ENCODE assay signal across 8 mouse cellular contexts in the genomic region with DNA sequence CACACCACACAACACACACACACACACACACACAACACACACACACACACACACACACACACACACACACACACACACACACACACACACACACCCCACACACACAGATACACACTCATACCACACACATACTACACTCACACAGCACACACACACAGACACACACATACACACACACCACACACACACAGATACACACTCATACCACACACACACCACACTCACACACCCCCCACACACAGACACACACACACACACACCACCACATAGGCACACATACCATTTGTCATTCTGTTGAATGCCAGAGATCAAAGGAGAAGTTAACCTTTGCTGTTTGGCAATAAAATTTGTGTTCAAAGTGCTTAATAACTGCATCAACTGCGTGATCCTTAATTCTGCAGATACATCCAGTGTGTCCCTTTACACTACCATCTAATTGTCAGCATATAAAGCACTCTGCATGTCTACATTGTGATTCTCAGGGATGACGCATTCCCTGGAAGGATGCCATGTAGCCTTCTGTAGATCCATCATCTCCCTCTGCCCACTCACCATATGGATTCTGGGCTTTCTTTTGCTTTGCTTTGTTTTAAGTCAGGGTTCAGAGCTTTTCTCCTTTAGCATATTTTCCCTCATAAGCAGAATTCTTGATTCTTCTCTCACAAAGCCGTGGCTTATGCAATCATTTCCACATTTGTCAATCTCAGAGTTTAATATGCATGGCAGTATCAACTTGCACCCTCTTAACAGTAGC.
DNase-seq lines count a peak whose midpoint lies in the region; ATAC-seq and TF ChIP-seq lines count a peak whose summit lies in the region.

No protein-coding gene starts in this region.

- ATAC-seq in midbrain, embryonic 13.5 days: 0 out of 2 replicates have a peak, but pooled peaks have one; percentile 66
- no peak for ATAC-seq in midbrain, embryonic 16.5 days
- no peak for ATAC-seq in stomach, postnatal 0 days (ENCODE audit: low FRiP score, low TSS enrichment)

- no peak for TF ChIP-seq CTCF in gastrocnemius, adult 2 months (IDR thresholded peaks at IDR 0.05)
- TF ChIP-seq CTCF in stomach, postnatal 0 days (IDR thresholded peaks at IDR 0.05; ENCODE audit: low read depth): no peak

- intact Hi-C loops in gastrocnemius, adult 2 months (cut with DNase I): no loop called here

- peak overlapping the region; percentile 33 for H3K4me3 ChIP-seq in gastrocnemius, adult 2 months
- H3K4me3 ChIP-seq in midbrain, embryonic 13.5 days (replicated peaks): no peak overlapping the region
- no peak overlapping the region for H3K4me3 ChIP-seq in midbrain, embryonic 16.5 days (ENCODE audit: low read depth, low read length)
- no peak overlapping the region for H3K4me3 ChIP-seq in stomach, postnatal 0 days (ENCODE audit: low read depth, low read length)

- no peaks in the 10 kb centered on the region for H3K9me3 ChIP-seq in midbrain, embryonic 13.5 days
- no peaks in the 10 kb centered on the region for H3K9me3 ChIP-seq in midbrain, embryonic 16.5 days (replicated peaks; ENCODE audit: control insufficient read depth, low read length, poor library complexity, severe bottlenecking)
- H3K9me3 ChIP-seq in stomach, postnatal 0 days (ENCODE audit: control insufficient read depth, low read length): no peaks in the 10 kb centered on the region

- no peak overlapping the region for H3K27ac ChIP-seq in gastrocnemius, adult 2 months
- no peak overlapping the region for H3K27ac ChIP-seq in midbrain, embryonic 13.5 days
- H3K27ac ChIP-seq in midbrain, embryonic 16.5 days (ENCODE audit: low read length): no peak overlapping the region
- no peak overlapping the region for H3K27ac ChIP-seq in stomach, postnatal 0 days (replicated peaks)

- no peak overlapping the region for H3K9ac ChIP-seq in midbrain, embryonic 13.5 days (replicated peaks)
- no peak overlapping the region for H3K9ac ChIP-seq in midbrain, embryonic 16.5 days (ENCODE audit: low read depth, low read length)
- no peak overlapping the region for H3K9ac ChIP-seq in stomach, postnatal 0 days (ENCODE audit: low read length)

- H3K4me2 ChIP-seq in midbrain, embryonic 13.5 days (replicated peaks): no peak overlapping the region
- no peak overlapping the region for H3K4me2 ChIP-seq in midbrain, embryonic 16.5 days (ENCODE audit: low read length)
- peak overlapping the region; percentile 43 for H3K4me2 ChIP-seq in stomach, postnatal 0 days (replicated peaks; ENCODE audit: low read depth)

- DNase-seq in gastrocnemius, adult 2 months: no peak
- no peak for DNase-seq in gastrocnemius, adult 18-20 months (ENCODE audit: low spot score)
- peak; percentile 34 to 64 for DNase-seq in layer of hippocampus, postnatal 36 days
- DNase-seq in stomach, postnatal 0 days (ENCODE audit: low spot score): no peak
- no peak for DNase-seq in spleen, postnatal 14 days (ENCODE audit: low spot score in 2 of 2)
- no peak for DNase-seq in kidney, adult 18-20 months

- H3K4me1 ChIP-seq in midbrain, embryonic 13.5 days (replicated peaks): peaks cover 4% of the 10 kb centered on the region; the same call in 1 of the 2 replicates
- H3K4me1 ChIP-seq in midbrain, embryonic 16.5 days (ENCODE audit: control insufficient read depth, insufficient read depth, low read length): peaks cover 4% of the 10 kb centered on the region; the same call in 1 of the 2 replicates
- H3K4me1 ChIP-seq in stomach, postnatal 0 days (replicated peaks; ENCODE audit: control insufficient read depth, insufficient read depth): no peaks in the 10 kb centered on the region

- H3K36me3 ChIP-seq in midbrain, embryonic 13.5 days: no peaks in the 10 kb centered on the region
- H3K36me3 ChIP-seq in midbrain, embryonic 16.5 days (ENCODE audit: control insufficient read depth, insufficient read depth, low read length): no peaks in the 10 kb centered on the region
- H3K36me3 ChIP-seq in stomach, postnatal 0 days (ENCODE audit: control insufficient read depth, insufficient read depth, low read length): no peaks in the 10 kb centered on the region

- H3K27me3 ChIP-seq in midbrain, embryonic 13.5 days: no peaks in the 10 kb centered on the region
- no peaks in the 10 kb centered on the region for H3K27me3 ChIP-seq in midbrain, embryonic 16.5 days (ENCODE audit: control insufficient read depth, insufficient read depth, low read depth, low read length)
- H3K27me3 ChIP-seq in stomach, postnatal 0 days (ENCODE audit: control insufficient read depth, insufficient read depth, low read length): no peaks in the 10 kb centered on the region

- TF ChIP-seq EP300 in stomach, postnatal 0 days (optimal IDR thresholded peaks at IDR 0.05): no peak

- WGBS in midbrain, embryonic 13.5 days: 70% methylated on average over 3 of the region's 3 CpGs
- 54% methylated on average over 3 of the region's 3 CpGs for WGBS in midbrain, embryonic 16.5 days
- WGBS in stomach, postnatal 0 days: 16% methylated on average over 3 of the region's 3 CpGs

Comparison
In these comparisons a context has a peak if more than half of its experiments do, and no peak if none do; other contexts are left out.
1. DNase-seq: peak in layer of hippocampus, postnatal 36 days (2 of 2); none in gastrocnemius, adult 2 months (single experiment), gastrocnemius, adult 18-20 months (single experiment), stomach, postnatal 0 days (single experiment), spleen, postnatal 14 days (0 of 2) and kidney, adult 18-20 months (single experiment).